Mouse (Mus musculus): ENCODE results near the gene Slc9a3r1.

DNA sequence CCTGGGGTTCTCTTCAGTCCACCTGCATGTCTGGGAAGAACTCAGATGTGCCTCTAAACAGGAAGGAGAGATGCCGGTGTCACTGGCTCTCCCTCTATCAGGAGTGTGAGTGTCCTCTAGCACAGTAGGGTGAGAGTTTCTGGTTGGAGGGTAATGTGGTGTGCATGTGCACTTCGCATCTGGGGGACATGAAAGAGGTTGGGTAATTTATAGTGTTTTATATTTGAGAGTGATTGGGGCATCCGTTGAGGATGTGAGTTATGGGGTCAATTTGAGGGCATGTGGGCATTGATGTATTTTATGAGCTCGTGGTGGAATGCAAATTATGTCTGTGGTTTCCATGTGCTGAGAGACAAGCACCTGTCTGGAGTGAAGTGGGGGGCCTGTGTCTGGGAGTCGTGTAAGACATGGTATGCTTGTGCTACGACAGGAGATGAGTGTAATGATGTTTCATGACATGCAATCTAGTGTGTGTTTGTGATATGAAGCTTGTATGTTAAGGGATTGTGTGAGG, 12.3 kb upstream of the Slc9a3r1 start:
- TF ChIP-seq CTCF (IDR thresholded peaks at IDR 0.05; ENCODE audit: insufficient read depth, low read length) (no peak), POLR2A (IDR thresholded peaks at IDR 0.05; ENCODE audit: borderline replicate concordance, extremely low read depth, low read depth, low read length) (no peak)

Data from lung, adult 2 months (tissue).